Mouse (Mus musculus): ENCODE results near the gene Cacna2d3.

Gene Cacna2d3

GRCm38 (mm10) chr14:29385500-29385899 is 336.2 kb downstream of the Cacna2d3 start:
- DNase-seq = no peak

DNA sequence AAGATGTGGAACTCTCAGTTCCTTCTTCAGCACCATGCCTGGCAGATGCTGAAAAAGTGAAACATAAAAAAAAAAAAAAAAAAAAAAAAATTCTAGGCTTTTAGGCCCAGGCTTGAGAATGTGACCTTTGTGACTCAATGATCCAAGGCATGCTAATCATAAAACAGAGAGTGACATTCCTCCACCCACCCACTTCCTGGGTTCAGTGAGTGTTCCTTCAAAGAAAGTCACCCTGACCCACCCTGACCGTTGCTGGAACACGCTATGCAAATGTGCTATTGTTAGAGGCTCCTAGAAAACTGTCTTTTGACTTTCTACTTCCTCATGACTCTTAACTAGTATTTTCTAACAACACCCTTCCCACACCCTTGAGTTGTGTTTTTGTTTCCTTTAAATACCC is 338.9 kb downstream of the Cacna2d3 start:
- peak; percentile 43 for DNase-seq

- peak; percentile 43 for DNase-seq
These were observed 354.8 kb downstream of the Cacna2d3 start for GRCm38 (mm10) chr14:29366911-29367310.

DNA sequence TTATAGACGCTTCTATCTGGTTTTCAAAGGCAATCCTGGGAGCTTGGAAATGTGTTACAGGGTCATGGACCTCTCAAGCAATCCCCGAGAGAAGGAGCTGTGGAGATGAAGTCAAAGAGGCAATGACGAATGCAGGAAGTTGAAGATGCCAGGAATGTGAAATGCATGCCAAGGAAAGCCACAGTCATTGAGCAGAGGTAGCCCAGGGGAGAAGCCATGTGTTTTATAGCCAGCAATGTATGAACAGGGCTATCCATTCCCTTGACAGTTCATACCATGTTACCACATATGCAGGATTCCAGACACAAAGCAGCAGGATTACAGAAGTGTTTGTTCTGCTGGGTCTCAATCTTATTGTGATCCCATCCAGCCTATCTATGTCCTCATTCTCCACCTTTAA is 359.2 kb downstream of the Cacna2d3 start:
- DNase-seq = no peak

DNA sequence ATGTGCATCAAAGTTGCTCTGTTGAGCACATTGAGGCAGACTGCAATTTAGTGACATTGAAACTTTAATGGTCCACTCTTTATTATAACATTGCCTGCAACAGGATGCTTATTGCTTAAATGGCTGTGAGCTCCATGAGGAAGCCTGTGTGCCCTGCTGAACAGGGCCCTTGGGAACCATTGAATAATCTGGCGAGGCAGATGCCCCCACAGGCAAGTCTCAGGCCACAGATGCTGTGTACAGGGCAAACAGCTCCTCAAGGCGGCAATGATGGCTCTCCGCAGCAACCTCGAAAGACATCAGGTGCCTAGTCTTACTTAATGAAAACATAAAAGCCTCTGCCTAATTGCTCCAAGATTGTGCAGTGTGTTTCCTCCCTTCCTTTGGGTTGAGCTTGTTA is 371.0 kb downstream of the Cacna2d3 start:
- DNase-seq = no peak

DNA sequence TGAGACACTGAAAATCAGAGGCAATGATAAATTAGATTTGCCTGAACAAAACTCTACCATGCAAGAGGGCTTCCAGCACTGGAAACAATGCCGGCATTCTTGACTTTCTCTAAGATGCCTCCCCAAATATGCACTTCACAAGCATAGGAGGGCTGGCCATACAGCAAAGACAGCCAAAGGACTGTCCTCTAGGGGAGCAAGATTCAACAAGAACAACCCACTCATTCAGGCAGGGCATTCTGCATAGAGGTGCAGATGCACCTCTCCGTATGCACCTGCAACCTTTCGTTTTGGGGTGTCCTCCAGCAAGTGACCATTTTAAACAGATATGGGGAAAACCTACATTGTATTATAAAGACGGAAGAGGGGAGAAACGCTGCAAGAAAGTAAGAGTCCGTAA is 380.1 kb downstream of the Cacna2d3 start:
- DNase-seq = no peak

DNA sequence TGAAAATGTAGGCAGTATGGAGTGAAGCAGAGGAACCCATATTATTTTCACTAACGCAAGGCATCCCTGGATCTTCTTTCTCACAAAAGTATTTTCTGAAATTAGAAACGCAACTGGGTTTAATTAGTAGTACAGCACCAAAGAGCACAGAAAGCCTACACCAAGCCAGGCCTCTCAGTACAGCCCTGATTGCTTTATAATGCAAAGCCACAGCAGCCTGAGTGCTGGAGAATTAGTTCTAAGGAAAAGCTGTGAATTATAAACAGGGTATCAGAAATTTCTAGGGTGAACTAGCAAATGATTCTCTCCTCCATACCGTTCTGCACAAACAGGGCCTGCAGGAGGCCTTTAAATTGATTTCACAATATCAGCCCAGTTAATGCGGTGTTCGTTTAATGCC is 380.9 kb downstream of the Cacna2d3 start:
- DNase-seq = no peak

- no peak for DNase-seq
These were observed 386.8 kb downstream of the Cacna2d3 start for GRCm38 (mm10) chr14:29334897-29335296.

DNA sequence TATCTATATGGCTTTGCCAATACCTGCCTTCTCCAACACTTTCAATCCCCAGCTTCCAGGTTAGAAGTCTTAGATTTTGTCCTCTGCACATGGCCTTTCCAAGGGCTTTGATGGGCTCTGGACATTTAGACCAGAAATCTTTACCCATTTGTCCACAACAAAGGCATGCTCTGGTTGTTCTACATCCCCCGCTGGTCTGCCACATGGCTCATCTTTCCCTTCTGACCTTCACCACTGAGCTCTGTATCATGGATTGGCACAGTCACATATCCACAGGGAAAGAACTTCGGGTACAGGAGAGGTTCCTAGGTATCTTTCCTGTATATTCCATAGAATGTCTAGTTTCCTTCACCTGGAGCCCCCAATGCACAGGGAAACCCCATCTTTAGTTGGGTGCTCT is 387.4 kb downstream of the Cacna2d3 start:
- DNase-seq = no peak

DNA sequence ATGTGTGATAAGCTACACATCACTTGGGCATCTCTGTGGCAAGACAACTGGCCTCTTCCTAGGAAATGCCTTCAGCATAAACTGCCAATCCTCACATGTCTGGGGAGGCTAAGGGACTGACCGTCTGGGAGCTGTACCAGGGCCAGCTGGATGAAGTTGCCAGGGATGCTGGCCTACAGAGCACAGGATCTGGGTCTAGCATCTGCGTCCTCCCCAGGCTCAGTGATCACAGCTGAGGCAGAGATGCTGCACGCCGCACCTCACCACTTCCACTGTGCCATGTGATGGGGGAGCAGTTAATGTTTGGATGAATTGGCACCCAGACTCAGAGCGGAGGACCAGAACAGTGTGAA is 397.3 kb downstream of the Cacna2d3 start:
- no peak for DNase-seq

DNA sequence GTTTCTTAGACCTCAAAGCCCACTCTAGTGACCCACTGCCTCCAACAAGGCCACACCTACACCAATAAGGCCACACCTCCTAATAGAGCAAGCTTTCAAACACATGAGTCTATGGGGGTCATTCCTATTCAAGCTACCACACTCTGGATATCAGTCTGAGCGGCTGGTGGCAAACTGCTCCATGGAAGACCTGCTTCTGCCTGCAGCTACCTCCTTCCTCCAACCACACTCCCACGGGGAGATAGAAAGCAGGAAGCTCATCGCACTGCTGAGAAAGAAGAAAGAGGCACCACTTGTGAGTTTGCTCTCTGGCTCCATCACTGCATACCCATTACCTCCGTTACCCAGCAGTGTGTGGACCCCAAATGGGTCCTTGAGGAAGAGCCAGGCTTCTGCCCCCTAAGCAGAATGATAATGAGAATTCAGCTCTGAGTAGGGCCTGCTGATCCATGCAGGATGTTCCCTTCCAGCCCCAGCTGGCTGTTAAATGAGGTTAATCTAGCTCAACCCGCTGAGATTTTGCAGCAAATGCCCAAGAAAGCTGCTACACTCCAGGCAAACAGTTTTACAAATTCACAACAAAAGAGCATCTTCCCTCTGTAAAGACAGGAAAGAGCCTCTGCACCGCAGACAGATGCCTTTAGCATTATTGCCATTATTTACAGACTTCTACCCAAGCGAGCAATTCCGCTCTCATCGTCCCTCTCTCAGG is 397.8 kb downstream of the Cacna2d3 start:
- no peak for DNase-seq

GRCm38 (mm10) chr14:29313431-29313830 is 408.2 kb downstream of the Cacna2d3 start:
- no peak for DNase-seq

GRCm38 (mm10) chr14:29305623-29306022 is 416.0 kb downstream of the Cacna2d3 start:
- DNase-seq = no peak

DNA sequence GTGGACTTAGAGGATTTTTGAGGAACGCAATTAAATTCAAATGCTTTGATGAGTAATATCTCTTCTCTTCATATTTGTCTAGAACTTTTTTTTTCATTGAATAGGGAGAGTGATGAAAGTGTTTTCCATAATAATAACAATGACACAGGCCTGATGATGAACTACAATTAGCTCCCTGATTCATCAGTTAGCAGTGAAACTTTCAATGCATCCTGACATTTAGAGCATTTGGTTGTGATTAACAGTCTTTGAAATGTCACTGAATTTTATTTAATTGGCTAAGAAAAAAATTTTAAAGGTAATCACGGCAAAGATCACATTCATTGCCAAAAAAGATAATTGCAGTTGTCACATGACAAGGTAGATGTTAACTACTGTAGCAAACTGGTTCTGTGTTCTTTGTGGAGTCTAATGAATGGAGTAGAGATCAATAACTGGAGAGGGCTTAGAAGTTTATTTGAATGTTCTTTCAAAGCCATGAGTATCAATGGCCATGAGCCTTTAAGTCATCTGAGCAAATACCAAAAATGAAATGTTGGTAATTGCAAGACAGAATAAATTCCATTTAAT is 425.4 kb downstream of the Cacna2d3 start:
- DNase-seq = no peak

DNA sequence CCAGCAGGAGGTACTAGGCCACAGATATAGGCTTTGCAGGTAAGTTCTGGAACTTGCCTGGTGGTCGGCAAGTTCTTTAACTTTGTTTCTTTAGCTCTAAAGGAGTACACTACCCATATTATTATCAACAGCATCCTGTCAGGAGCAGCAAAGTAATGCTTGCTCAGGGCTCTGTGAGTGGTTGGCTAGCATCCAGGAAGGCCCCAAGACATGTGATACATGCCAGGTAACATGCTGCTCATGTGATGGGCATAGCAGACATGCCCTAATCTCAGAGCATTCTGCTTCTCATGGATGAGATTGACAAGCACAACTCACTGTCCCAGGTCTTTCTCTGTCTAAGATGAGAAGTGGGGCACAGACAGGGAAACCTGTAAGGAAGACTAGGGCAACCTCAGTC is 442.8 kb downstream of the Cacna2d3 start:
- DNase-seq = no peak

DNA sequence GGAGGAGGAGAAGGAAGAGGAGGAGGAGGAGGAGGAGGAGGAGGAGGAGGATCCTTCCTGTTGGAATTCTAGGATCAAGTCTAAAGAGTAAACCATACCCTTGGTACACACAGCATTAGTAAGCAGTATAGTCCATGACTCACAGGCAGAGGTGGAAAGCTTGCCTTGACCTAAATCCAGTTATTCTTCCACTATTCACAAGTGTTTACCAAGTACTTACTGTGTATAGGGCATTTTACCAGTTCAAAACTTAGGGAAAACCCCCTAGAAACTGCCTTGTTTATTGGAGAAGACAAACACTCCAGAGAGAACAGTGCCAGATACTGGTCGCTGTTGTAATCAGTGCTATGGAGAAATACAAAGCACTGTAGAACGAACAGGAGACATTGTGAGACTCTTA is 443.3 kb downstream of the Cacna2d3 start:
- no peak for DNase-seq

DNA sequence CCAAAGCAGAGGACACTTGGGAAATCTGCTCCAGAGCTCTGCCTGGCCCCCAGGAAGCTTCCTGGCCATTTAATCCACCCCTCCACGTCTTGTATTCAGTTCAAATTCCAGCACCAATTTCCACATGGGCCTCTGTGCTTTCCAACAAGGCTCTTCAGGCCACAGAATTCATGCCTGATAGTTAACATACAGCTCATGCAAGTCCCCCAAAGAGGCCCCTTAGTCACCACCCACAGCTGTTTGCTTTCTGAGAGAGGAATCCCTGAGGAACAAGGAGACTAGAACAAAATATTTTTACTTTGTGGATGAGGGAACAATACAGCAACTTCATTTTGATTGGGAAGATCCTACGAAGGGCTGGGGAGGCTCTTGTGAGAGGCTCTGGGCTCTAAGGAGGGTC is 444.0 kb downstream of the Cacna2d3 start:
- DNase-seq = no peak

- DNase-seq = no peak
These were observed 447.8 kb downstream of the Cacna2d3 start for GRCm38 (mm10) chr14:29273890-29274289.

GRCm38 (mm10) chr14:29270541-29270940 is 451.1 kb downstream of the Cacna2d3 start:
- no peak for DNase-seq

DNA sequence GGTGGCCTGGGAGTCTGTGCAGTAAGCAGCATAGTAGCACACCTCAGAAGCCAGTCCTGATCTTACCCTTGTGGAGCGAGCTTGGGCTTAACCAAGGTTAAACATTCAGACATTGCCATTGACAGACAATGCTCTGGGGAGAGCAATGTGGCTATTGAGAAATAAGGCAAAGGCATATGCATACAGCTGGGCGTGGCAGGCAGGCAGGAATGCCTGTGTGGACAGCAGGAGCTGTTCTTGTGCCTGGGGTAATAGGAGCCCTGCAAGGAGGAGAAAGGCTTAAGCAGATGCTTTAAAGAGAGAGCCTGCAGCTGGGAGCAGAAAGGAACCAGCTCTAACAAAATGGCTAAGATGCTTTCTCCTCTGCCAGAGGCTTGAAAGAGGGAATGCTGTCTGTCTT is 451.8 kb downstream of the Cacna2d3 start:
- no peak for DNase-seq

DNA sequence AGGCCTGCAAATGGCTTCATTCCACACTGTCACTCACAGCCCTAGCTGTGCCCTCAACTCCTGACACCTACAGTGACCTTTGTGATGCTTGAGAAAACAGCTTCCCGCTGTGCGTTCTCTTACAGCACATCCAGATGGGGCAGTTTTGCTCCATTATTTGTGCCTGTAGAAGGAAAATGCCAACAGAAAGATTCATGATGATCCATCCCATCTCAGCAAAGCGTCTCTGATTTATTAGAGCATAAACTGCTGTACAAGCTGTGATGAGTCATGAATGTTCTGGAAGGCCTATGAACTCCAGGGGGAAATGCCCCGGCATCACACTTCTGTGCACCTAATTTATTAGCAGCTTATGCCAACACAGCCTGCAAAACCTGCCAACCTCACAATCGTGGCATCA is 453.1 kb downstream of the Cacna2d3 start:
- no peak for DNase-seq

- no peak for DNase-seq
These were observed 454.3 kb downstream of the Cacna2d3 start for GRCm38 (mm10) chr14:29267233-29267874.

- DNase-seq = no peak
These were observed 461.0 kb downstream of the Cacna2d3 start for GRCm38 (mm10) chr14:29260621-29261020.

GRCm38 (mm10) chr14:29243516-29243915 is 478.1 kb downstream of the Cacna2d3 start:
- DNase-seq = no peak

- no peak for DNase-seq
These were observed 483.2 kb downstream of the Cacna2d3 start for GRCm38 (mm10) chr14:29238446-29238845.
